Mouse (Mus musculus) liver (tissue): ENCODE measurements around the gene Rasgrf2.
"Not testable (repeated sequence)": the region's sequence is repeated elsewhere in the genome, so short reads cannot be mapped to it uniquely, and the experiment has no call there.

Experiments
- DNase-seq: peaks from one replicate; pipeline ENCODE4 v3.0.0-alpha.2; 2020; ENCODE audit warnings: mixed read lengths

The Rasgrf2 gene

GRCm38 (mm10) chr13:92131384-92132150 lies at the start of gene Rasgrf2:
Gene Rasgrf2 (minus strand): TSS chr13:92131656.
- DNase-seq, result peak; percentile 18

GRCm38 (mm10) chr13:92172686-92173085 lies 41.2 kb upstream of the Rasgrf2 start:
- not testable (repeated sequence) for DNase-seq

GRCm38 (mm10) chr13:92150551-92150950 lies 19.1 kb upstream of the Rasgrf2 start:
- no peak for DNase-seq

- no peak for DNase-seq
These were observed 17.4 kb upstream of the Rasgrf2 start for GRCm38 (mm10) chr13:92148858-92149257.

GRCm38 (mm10) chr13:92134792-92135191 lies 3.3 kb upstream of the Rasgrf2 start:
- no peak for DNase-seq

GRCm38 (mm10) chr13:92132599-92132998 lies 1.1 kb upstream of the Rasgrf2 start:
- DNase-seq, result no peak

GRCm38 (mm10) chr13:92130994-92131383 lies 467 bp downstream of the Rasgrf2 start:
- peak; percentile 3 for DNase-seq

- DNase-seq, result no peak
These were observed 1.6 kb downstream of the Rasgrf2 start for GRCm38 (mm10) chr13:92129877-92130276.

- DNase-seq, result no peak
These were observed 5.6 kb downstream of the Rasgrf2 start for GRCm38 (mm10) chr13:92125902-92126301.

- DNase-seq, result no peak
These were observed 11.8 kb downstream of the Rasgrf2 start for GRCm38 (mm10) chr13:92119623-92120022.

- DNase-seq, result no peak
These were observed 17.4 kb downstream of the Rasgrf2 start for GRCm38 (mm10) chr13:92114076-92114475.

GRCm38 (mm10) chr13:92108237-92108636 lies 23.2 kb downstream of the Rasgrf2 start:
- DNase-seq, result no peak

GRCm38 (mm10) chr13:92104259-92104658 lies 27.2 kb downstream of the Rasgrf2 start:
- no peak for DNase-seq

GRCm38 (mm10) chr13:92098484-92098883 lies 33.0 kb downstream of the Rasgrf2 start:
- DNase-seq, result no peak

- DNase-seq, result no peak
These were observed 36.0 kb downstream of the Rasgrf2 start for GRCm38 (mm10) chr13:92095131-92096090.

- no peak for DNase-seq
These were observed 37.7 kb downstream of the Rasgrf2 start for GRCm38 (mm10) chr13:92093712-92094290.

GRCm38 (mm10) chr13:92073111-92073510 lies 58.3 kb downstream of the Rasgrf2 start:
- no peak for DNase-seq

GRCm38 (mm10) chr13:92068651-92069050 lies 62.8 kb downstream of the Rasgrf2 start:
- DNase-seq, result no peak

GRCm38 (mm10) chr13:92067831-92068230 lies 63.6 kb downstream of the Rasgrf2 start:
- DNase-seq, result no peak

GRCm38 (mm10) chr13:92053748-92054147 lies 77.7 kb downstream of the Rasgrf2 start:
- DNase-seq, result no peak

GRCm38 (mm10) chr13:92053001-92053400 lies 78.5 kb downstream of the Rasgrf2 start:
- no peak for DNase-seq

GRCm38 (mm10) chr13:92051216-92051615 lies 80.2 kb downstream of the Rasgrf2 start:
- no peak for DNase-seq
